Mouse (Mus musculus) urinary bladder, postnatal 14 days (tissue): ENCODE results near the gene Tnfsf15.

ENCODE experiments used
- DNase-seq: peaks from one replicate; pipeline ENCODE4 v3.0.0; 2021; ENCODE audit warnings: low spot score

Tnfsf15 gene

GRCm38 (mm10) chr4:63742101-63742500 lies 2.8 kb downstream of the Tnfsf15 start:
- DNase-seq: peak; percentile 20

- no peak for DNase-seq
Observed at GRCm38 (mm10) chr4:63740761-63741160, 4.2 kb downstream of the Tnfsf15 start.

GRCm38 (mm10) chr4:63740001-63740400 lies 4.9 kb downstream of the Tnfsf15 start:
- DNase-seq: no peak

GRCm38 (mm10) chr4:63739524-63739923 lies 5.4 kb downstream of the Tnfsf15 start:
- no peak for DNase-seq

DNA sequence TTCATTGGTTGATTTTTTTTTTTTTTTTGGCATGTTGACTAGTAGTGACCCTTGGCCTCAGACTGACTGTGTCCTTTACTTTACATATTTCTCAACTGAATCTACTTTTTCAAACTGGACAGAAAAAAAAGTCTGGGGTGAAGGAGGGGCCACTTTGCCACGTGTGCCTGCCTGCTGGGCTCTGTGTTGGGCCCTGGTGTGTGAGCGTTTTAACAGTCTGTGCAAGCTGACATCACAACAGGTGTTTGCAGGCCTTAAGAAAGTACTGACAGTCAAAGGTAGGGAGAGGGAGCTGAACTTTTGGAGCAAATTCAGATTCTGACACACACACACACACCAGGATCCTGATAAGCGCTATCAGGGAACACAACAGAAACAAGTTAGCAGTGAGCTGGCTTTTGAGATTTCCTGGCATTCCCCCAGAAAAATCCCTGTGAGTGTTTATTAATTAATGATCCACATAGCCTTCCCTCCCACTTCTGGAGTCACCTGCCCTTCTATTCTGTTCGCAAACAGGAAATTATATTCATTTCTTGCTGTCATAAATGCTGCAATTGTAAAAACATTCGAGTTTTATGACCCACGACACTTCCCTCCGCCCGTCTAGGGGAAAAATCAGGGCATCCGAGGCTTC lies 6.4 kb downstream of the Tnfsf15 start:
- DNase-seq: no peak

GRCm38 (mm10) chr4:63731299-63731698 lies 13.6 kb downstream of the Tnfsf15 start:
- no peak for DNase-seq

- no peak for DNase-seq
Observed at GRCm38 (mm10) chr4:63726727-63727126, 18.2 kb downstream of the Tnfsf15 start.

DNA sequence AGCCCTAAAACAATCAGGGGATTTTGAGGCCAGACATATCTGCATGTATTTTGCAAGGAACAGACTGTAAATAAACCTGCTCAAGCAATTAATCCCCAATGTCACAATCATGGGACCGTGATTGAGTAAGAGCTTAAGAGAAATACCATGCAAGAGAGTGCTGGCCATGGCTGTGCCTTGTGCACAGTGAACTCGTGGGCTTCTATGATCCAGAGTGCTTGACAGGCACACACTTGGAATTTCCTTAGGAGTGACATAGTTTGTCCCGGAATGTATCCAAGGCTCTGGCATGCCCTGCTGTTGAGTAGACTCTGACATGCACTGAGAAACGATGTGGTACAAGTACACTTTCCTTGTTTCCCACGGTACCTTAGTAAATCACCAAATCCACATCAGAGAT lies 18.9 kb downstream of the Tnfsf15 start:
- DNase-seq: no peak

DNA sequence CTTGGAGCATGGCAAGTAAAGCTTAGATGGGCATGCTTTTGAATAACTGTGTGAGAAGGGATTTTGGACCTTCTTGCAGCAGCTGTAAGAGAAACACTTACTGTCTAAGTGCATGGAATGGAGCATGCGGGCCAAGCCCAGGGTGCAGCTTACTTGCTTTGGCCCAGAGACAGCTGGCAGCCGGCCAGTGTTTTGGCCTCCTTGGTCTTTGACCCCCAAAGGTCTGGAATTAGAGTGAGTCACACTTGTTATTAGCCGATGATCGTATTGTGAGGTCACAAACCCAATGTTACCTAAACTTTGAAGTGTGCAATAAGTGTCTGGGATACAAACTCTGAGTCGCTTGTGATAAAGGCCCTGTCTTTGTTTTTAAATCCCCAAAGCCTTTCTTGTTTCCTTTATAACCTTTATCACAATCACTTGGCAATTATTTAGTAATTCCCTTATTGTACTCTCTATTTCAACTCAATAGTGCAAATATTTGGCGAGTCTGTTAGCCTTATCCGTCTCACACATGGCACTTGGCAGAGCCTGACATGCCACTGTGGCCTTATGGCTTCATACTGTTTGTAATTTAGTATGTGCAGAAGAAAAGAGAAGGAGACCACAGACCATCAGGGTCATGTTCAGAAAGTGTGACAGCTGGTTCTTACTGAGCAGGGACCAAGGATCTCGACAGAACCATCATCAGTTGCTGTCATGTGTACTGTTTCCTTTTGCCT lies 26.8 kb downstream of the Tnfsf15 start:
- peak; percentile 63 for DNase-seq

DNA sequence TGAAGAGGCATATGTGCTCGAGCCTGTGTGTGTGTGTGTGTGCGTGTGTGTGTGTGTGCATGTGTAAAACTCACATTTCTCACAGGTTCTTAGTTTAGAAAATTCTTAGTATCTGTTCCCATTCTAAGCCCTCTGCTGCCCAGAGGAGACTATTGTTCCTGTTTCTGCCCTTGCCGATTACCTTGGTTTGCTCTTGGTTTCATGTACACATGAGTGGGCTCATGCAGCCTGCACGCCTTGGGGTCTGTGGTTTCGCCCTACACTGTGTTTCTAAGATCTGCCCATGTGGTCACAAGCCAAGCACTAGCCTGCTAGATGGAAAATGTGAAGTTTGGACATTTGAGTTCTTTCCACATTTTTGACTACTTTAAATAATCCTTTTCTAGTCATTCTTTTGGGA lies 33.0 kb downstream of the Tnfsf15 start:
- DNase-seq: no peak

- DNase-seq: no peak
Observed at GRCm38 (mm10) chr4:63710431-63711220, 34.3 kb downstream of the Tnfsf15 start.

DNA sequence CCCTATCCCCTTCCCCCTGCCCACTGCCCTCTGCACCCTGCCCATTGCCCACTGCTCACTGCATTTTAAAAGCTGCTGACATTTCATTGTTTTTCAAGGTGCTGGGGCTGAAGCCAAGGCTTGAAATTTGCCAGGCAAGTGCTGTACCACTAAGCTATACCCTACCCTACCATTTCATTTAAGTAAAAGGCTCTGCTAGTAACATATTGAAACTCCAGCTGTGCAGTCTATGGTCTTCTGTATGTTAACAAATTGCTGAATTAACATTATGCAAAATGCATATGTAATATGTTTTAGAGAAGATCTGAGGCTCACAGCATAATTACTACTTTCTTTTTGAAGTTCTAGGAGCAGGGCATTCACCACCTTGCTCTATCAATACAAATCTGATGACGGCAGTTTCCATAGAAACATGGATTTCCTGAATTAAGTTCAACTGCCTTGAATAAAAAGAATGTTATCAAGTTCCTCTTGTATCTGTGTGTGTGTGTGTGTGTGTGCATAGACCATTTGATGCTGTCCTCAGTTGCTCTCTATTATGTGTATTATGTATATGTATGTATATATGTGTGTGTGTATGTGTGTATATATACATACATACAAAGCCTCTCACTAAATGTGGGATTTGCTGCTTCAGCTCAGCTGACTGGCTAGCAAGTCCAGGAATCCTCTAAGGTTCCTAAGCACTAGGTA lies 38.5 kb downstream of the Tnfsf15 start:
- DNase-seq: no peak

GRCm38 (mm10) chr4:63704232-63704631 lies 40.7 kb downstream of the Tnfsf15 start:
- no peak for DNase-seq

GRCm38 (mm10) chr4:63703686-63704085 lies 41.2 kb downstream of the Tnfsf15 start:
- no peak for DNase-seq

GRCm38 (mm10) chr4:63702006-63702704 lies 42.8 kb downstream of the Tnfsf15 start:
- no peak for DNase-seq

GRCm38 (mm10) chr4:63699749-63700148 lies 45.2 kb downstream of the Tnfsf15 start:
- no peak for DNase-seq

DNA sequence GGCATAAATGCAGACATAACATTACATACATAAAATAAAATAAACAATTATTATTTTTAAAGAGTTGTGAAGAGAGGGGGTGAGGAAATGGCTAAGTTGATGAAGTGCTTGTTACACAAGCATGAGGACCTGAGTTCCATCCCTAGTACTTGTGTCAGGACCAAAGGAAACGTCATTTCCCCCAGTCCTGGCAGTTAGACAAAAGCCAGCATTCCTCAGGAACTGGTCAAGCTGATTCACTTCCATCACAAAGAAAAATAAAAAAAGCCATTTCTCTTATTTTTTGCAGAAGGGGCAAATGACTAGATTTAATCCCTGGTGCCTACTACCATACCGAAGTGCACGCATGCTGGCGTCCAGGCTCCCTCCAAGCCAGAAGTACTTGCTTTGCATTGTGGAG lies 48.0 kb downstream of the Tnfsf15 start:
- no peak for DNase-seq

DNA sequence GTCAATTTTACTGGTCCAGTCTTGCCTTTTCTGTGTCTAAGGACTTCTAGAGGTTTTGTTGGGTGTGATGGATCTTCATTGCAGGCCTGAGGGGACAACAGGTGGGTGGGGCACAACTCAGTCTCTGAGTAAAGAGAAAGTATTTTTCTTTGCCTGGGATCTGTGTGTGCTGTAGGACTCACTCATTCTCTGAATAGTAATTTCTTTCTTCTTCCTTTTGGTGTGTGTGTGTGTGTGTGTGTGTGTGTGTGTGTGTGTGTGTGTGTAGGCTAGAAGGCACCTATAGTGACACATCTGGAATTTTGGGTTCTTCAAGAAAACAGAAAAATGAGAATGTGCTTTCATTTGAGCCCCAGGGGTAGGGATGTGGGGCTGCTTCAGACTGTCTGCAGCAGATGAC lies 52.6 kb downstream of the Tnfsf15 start:
- DNase-seq: no peak

GRCm38 (mm10) chr4:63687429-63687828 lies 57.5 kb downstream of the Tnfsf15 start:
- no peak for DNase-seq

DNA sequence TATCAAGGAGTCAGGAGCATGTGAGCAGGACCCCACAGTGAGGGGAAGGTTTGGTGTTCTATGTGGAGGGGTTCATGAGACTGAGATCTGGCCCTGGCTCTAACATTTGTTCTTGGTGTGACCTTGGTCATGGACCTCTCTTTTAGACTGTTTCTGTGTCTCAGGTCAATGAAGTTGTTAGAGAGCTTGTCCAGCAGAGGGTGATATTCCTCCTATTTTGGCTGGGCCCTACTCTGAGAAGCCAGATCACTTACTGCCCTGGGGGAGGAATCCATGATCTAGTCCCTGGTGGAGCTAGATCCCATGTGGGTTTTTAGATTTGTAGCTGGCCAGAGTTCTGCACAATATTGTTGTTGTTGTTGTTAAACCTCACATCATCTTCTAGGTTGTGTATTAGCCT lies 58.8 kb downstream of the Tnfsf15 start:
- peak; percentile 45 for DNase-seq

GRCm38 (mm10) chr4:63685253-63685525 lies 59.7 kb downstream of the Tnfsf15 start:
- no peak for DNase-seq
